Mouse (Mus musculus): Measurements from ENCODE around the gene Pitpnm3.

The Pitpnm3 gene

GRCm38 (mm10) chr11:72136231-72136982 is 829 bp upstream of the Pitpnm3 start:
- in situ Hi-C loops (cut with MseI, MboI), result no loop called here

GRCm38 (mm10) chr11:72134536-72135382 is 819 bp downstream of the Pitpnm3 start:
- in situ Hi-C loops (cut with MseI, MboI), result no loop called here

GRCm38 (mm10) chr11:72133075-72133474 is 2.5 kb downstream of the Pitpnm3 start:
- in situ Hi-C loops (cut with MseI, MboI), result no loop called here

GRCm38 (mm10) chr11:72132266-72132665 is 3.3 kb downstream of the Pitpnm3 start:
- in situ Hi-C loops (cut with MseI, MboI), result no loop called here

- in situ Hi-C loops (cut with MseI, MboI), result no loop called here
Observed at GRCm38 (mm10) chr11:72131697-72132096, 3.9 kb downstream of the Pitpnm3 start.

GRCm38 (mm10) chr11:72130905-72131304 is 4.7 kb downstream of the Pitpnm3 start:
- in situ Hi-C loops (cut with MseI, MboI), result no loop called here

- in situ Hi-C loops (cut with MseI, MboI), result no loop called here
Observed at GRCm38 (mm10) chr11:72130472-72130871, 5.1 kb downstream of the Pitpnm3 start.

- in situ Hi-C loops (cut with MseI, MboI), result no loop called here
Observed at GRCm38 (mm10) chr11:72130021-72130420, 5.6 kb downstream of the Pitpnm3 start.

- in situ Hi-C loops (cut with MseI, MboI), result no loop called here
Observed at GRCm38 (mm10) chr11:72129032-72129894, 6.3 kb downstream of the Pitpnm3 start.

GRCm38 (mm10) chr11:72127450-72128189 is 8.0 kb downstream of the Pitpnm3 start:
- in situ Hi-C loops (cut with MseI, MboI), result no loop called here

GRCm38 (mm10) chr11:72125781-72126180 is 9.8 kb downstream of the Pitpnm3 start:
- in situ Hi-C loops (cut with MseI, MboI), result no loop called here

- in situ Hi-C loops (cut with MseI, MboI), result no loop called here
Observed at GRCm38 (mm10) chr11:72123531-72123930, 12.0 kb downstream of the Pitpnm3 start.

- in situ Hi-C loops (cut with MseI, MboI), result no loop called here
Observed at GRCm38 (mm10) chr11:72120354-72120753, 15.2 kb downstream of the Pitpnm3 start.

GRCm38 (mm10) chr11:72118630-72119029 is 16.9 kb downstream of the Pitpnm3 start:
- in situ Hi-C loops (cut with MseI, MboI), result no loop called here

GRCm38 (mm10) chr11:72113296-72113695 is 22.3 kb downstream of the Pitpnm3 start:
- in situ Hi-C loops (cut with MseI, MboI), result no loop called here

- in situ Hi-C loops (cut with MseI, MboI), result no loop called here
Observed at GRCm38 (mm10) chr11:72110726-72111125, 24.9 kb downstream of the Pitpnm3 start.

- in situ Hi-C loops (cut with MseI, MboI), result no loop called here
Observed at GRCm38 (mm10) chr11:72104223-72104622, 31.4 kb downstream of the Pitpnm3 start.

GRCm38 (mm10) chr11:72103530-72103929 is 32.0 kb downstream of the Pitpnm3 start:
- in situ Hi-C loops (cut with MseI, MboI), result no loop called here

GRCm38 (mm10) chr11:72100996-72101395 is 34.6 kb downstream of the Pitpnm3 start:
- in situ Hi-C loops (cut with MseI, MboI), result no loop called here

- in situ Hi-C loops (cut with MseI, MboI), result no loop called here
Observed at GRCm38 (mm10) chr11:72099181-72099580, 36.4 kb downstream of the Pitpnm3 start.

GRCm38 (mm10) chr11:72098027-72098426 is 37.6 kb downstream of the Pitpnm3 start:
- in situ Hi-C loops (cut with MseI, MboI), result no loop called here

All from mouse trophoblast stem cell (cell line).